Mouse (Mus musculus): ENCODE data around the gene Map4k5. TPM values are rescaled to one million over a fixed set of nuclear protein-coding genes. Genes with fewer than 3 reads are reported as not detected.
A peak's percentile ranks its signal among the peaks of the same experiment; 100 is the strongest.

The Map4k5 gene
- total and polyA plus RNA-seq, 3 experiments: 7.0 to 8.5 TPM; not detected in 1

DNA sequence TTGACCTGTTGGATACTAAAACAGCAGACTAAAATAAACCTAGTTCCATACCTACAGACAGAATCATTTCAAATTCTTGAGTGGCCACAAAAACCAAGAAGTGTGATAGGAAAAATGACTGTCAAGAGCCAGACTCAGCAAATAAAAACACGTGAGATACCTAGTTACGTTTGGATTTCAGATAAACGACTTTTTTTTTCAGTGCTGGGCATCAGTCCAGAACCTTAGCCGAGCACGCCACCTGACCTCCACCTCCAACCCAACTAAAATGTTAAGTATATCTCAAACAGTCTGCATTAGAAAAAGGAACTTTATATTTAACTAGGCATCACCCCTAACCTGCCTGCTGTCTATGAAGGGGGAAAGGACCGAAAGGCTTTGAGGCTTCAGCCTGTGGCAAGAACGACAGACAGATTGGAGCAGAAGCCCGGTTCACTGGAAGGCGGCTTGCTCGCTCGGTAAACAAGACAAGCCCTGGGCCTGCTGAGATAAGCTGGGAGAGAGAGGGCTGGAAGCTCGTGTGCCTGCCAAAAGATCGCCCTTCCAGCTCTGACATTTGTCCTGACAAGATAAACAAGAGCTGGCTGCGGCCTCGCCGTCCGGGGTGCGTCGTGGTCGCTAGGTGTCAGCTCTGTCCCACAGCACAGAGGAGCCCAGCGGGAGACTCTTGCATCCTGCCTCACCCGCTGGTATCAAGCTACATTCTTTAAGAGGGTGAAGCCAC lies 135.4 kb downstream of the Map4k5 start:
- H3K4me3 ChIP-seq (ENCODE audit: control insufficient read depth in 1 of 2, insufficient read depth in 1 of 2, low read depth in 2 of 2, low read length in 2 of 2): peak overlapping the region in 1 of 2 experiments; percentile 63; a peak in 2 of 4 replicates
- no peaks in the 10 kb centered on the region for H3K9me3 ChIP-seq (replicated peaks; ENCODE audit: insufficient read depth, low read length)
- no peaks in the 10 kb centered on the region for H3K27me3 ChIP-seq (ENCODE audit: control insufficient read depth in 1 of 2, insufficient read depth in 2 of 2, low read length in 2 of 2)
- H3K27ac ChIP-seq (ENCODE audit: control insufficient read depth, low read depth, low read length): peak overlapping the region; percentile 56
- peaks cover 0 to 17% of the 10 kb centered on the region in 2 experiments; a peak in 2 of 4 replicates for H3K36me3 ChIP-seq (ENCODE audit: control insufficient read depth in 1 of 2, insufficient read depth in 2 of 2, low read length in 2 of 2)
- peaks cover 7 to 20% of the 10 kb centered on the region in 2 experiments for H3K4me1 ChIP-seq (ENCODE audit: control insufficient read depth in 1 of 2, insufficient read depth in 2 of 2, low read length in 2 of 2)
- peak; percentile 98 for DNase-seq (ENCODE audit: low read depth, low spot score)
- H3K9ac ChIP-seq (ENCODE audit: control insufficient read depth, low read depth, low read length, poor library complexity, severe bottlenecking): no peak overlapping the region; the same call in 1 of the 2 replicates
- no peaks in the 10 kb centered on the region; the same call in 1 of the 2 replicates for H3K79me2 ChIP-seq (ENCODE audit: control insufficient read depth, insufficient read depth, low read length, poor library complexity)
- TF ChIP-seq MXI1 (IDR thresholded peaks at IDR 0.05; ENCODE audit: low read depth, low read length): peak; percentile 90
- TF ChIP-seq MAFK (IDR thresholded peaks at IDR 0.05; ENCODE audit: borderline replicate concordance, low read depth, low read length): peak; percentile 72
- peak; percentile 97 for TF ChIP-seq TCF12 (IDR thresholded peaks at IDR 0.05; ENCODE audit: low read depth, low read length)
- TF ChIP-seq ZNF384 (IDR thresholded peaks at IDR 0.05; ENCODE audit: low read depth, low read length): peak; percentile 94
- peak; percentile 91 to 94 for TF ChIP-seq EP300 (IDR thresholded peaks at IDR 0.05; ENCODE audit: low read depth in 1 of 2, low read length in 2 of 2)
- peak; percentile 44; the same call in 1 of the 2 replicates for TF ChIP-seq MEF2A (IDR thresholded peaks at IDR 0.05; ENCODE audit: extremely low read depth, insufficient replicate concordance, low read depth, low read length, poor library complexity, severe bottlenecking)
- TF ChIP-seq E2F4 (IDR thresholded peaks at IDR 0.05; ENCODE audit: borderline replicate concordance, low read depth, low read length): 0 out of 2 replicates have a peak, but pooled peaks have one; percentile 19
- TF ChIP-seq GATA1 (IDR thresholded peaks at IDR 0.05; ENCODE audit: low read depth, low read length): peak; percentile 93
- TF ChIP-seq RCOR1 (IDR thresholded peaks at IDR 0.05; ENCODE audit: low read depth, low read length): peak; percentile 87
- TF ChIP-seq POLR2AphosphoS5 (IDR thresholded peaks at IDR 0.05; ENCODE audit: borderline replicate concordance, low read depth, low read length): no peak
- TF ChIP-seq UBTF (IDR thresholded peaks at IDR 0.05; ENCODE audit: borderline replicate concordance, insufficient read depth, low read depth, low read length): 0 out of 2 replicates have a peak, but pooled peaks have one; percentile 79
- TF ChIP-seq MAZ (IDR thresholded peaks at IDR 0.05; ENCODE audit: low read depth, low read length): peak; percentile 56; the same call in 1 of the 2 replicates
- no peak for TF ChIP-seq NRF1 (IDR thresholded peaks at IDR 0.05; ENCODE audit: insufficient read depth, low read depth, low read length, poor library complexity, severe bottlenecking)
- TF ChIP-seq POLR2A (IDR thresholded peaks at IDR 0.05; ENCODE audit: control insufficient read depth in 1 of 2, insufficient read depth in 1 of 2, low read depth in 1 of 2, low read length in 2 of 2, poor library complexity in 1 of 2): no peak
- TF ChIP-seq MYC (IDR thresholded peaks at IDR 0.05; ENCODE audit: low read depth, low read length): peak; percentile 68
- TF ChIP-seq ZMIZ1 (IDR thresholded peaks at IDR 0.05; ENCODE audit: low read depth, low read length): 0 out of 2 replicates have a peak, but pooled peaks have one; percentile 50
- no peak for TF ChIP-seq POLR2AphosphoS2 (IDR thresholded peaks at IDR 0.05; ENCODE audit: low read length)
- TF ChIP-seq CHD1 (IDR thresholded peaks at IDR 0.05; ENCODE audit: low read depth, low read length): peak; percentile 65; the same call in 1 of the 2 replicates
- peak; percentile 79 for TF ChIP-seq SMC3 (IDR thresholded peaks at IDR 0.05; ENCODE audit: low read depth, low read length)
- TF ChIP-seq MYB (IDR thresholded peaks at IDR 0.05; ENCODE audit: low read depth, low read length): no peak
- peak; percentile 54; the same call in 1 of the 2 replicates for TF ChIP-seq TBP (IDR thresholded peaks at IDR 0.05; ENCODE audit: low read depth, low read length)
- peak; percentile 50; the same call in 1 of the 2 replicates for TF ChIP-seq HCFC1 (IDR thresholded peaks at IDR 0.05; ENCODE audit: low read depth, low read length)
- TF ChIP-seq BHLHE40 (IDR thresholded peaks at IDR 0.05; ENCODE audit: borderline replicate concordance, low read depth, low read length): peak; percentile 95
- TF ChIP-seq USF2 (IDR thresholded peaks at IDR 0.05; ENCODE audit: borderline replicate concordance in 1 of 2, insufficient read depth in 1 of 2, low read depth in 1 of 2, low read length in 2 of 2): no peak
- TF ChIP-seq CTCF (IDR thresholded peaks at IDR 0.05 in 2 of 3, conservative IDR thresholded peaks at IDR 0.05 in 1 of 3; ENCODE audit: control insufficient read depth in 1 of 3, insufficient read depth in 1 of 3, low read depth in 2 of 3, low read length in 3 of 3, poor library complexity in 1 of 3, severe bottlenecking in 1 of 3): peak; percentile 33 to 92 (median 88); a peak in 5 of 6 replicates
- TF ChIP-seq CHD2 (IDR thresholded peaks at IDR 0.05; ENCODE audit: low read length): peak; percentile 21; the same call in 1 of the 2 replicates
- TF ChIP-seq ELF1 (IDR thresholded peaks at IDR 0.05; ENCODE audit: low read depth, low read length): 0 out of 2 replicates have a peak, but pooled peaks have one; percentile 4
- TF ChIP-seq RAD21 (IDR thresholded peaks at IDR 0.05; ENCODE audit: low read depth, low read length): peak; percentile 96
- TF ChIP-seq ETS1 (IDR thresholded peaks at IDR 0.05; ENCODE audit: low read depth, low read length): peak; percentile 89
- no peak for TF ChIP-seq GABPA (IDR thresholded peaks at IDR 0.05; ENCODE audit: low read depth, low read length)
- TF ChIP-seq JUND (IDR thresholded peaks at IDR 0.05; ENCODE audit: low read depth, low read length): no peak
- peak; percentile 73 for TF ChIP-seq USF1 (IDR thresholded peaks at IDR 0.05; ENCODE audit: low read depth, low read length)
- TF ChIP-seq MAX (IDR thresholded peaks at IDR 0.05; ENCODE audit: low read length): peak; percentile 84
- peak; percentile 96 for TF ChIP-seq TAL1 (IDR thresholded peaks at IDR 0.05; ENCODE audit: low read length)
